Mouse (Mus musculus) limb, embryonic 12.5 days (tissue): Measurements from ENCODE around the gene Clec4g. TPM values are rescaled to one million over a fixed set of nuclear protein-coding genes. Genes with fewer than 3 reads are reported as not detected.

Source experiments
- polyA plus RNA-seq: library from polyadenylated mRNA; unstranded; fragments of >200 nt; fragmentation: Nextera tagmentation; extraction: Ambion mirVana; gene quantifications from 2 replicates; pipeline ENCODE4 v1.2.1, GENCODE M21; 2016

The Clec4g gene
- polyA plus RNA-seq, 1 experiment from 2014 or later = not detected

Other genes starting within 250 kb of the Clec4g start
- not detected in 2 replicates for gene Tex45, start 249.8 kb downstream of the Clec4g start, polyA plus RNA-seq
- gene Zfp358, start 227.5 kb downstream of the Clec4g start, polyA plus RNA-seq = 61.1 and 68.1 TPM in 2 replicates
- 52.9 and 59.4 TPM in 2 replicates for gene Mcoln1, start 220.2 kb downstream of the Clec4g start, polyA plus RNA-seq
- 22.9 and 29.5 TPM in 2 replicates for gene Pnpla6, start 205.3 kb downstream of the Clec4g start, polyA plus RNA-seq
- 0.69 and 0.74 TPM in 2 replicates for gene C330021F23Rik, start 152.7 kb downstream of the Clec4g start, polyA plus RNA-seq
- gene Camsap3, start 133.4 kb downstream of the Clec4g start, polyA plus RNA-seq = 7.0 and 8.5 TPM in 2 replicates
- 67.7 and 68.9 TPM in 2 replicates for gene Xab2, start 99.3 kb downstream of the Clec4g start, polyA plus RNA-seq
- 115 and 133 TPM in 2 replicates for gene Pet100, start 99.1 kb downstream of the Clec4g start, polyA plus RNA-seq
- gene Pcp2, start 95.1 kb downstream of the Clec4g start, polyA plus RNA-seq = 0.31 and 0.61 TPM in 2 replicates
- 27.8 and 32.4 TPM in 2 replicates for gene Stxbp2, start 89.7 kb downstream of the Clec4g start, polyA plus RNA-seq
- not detected in 2 replicates for gene Retn, start 64.9 kb downstream of the Clec4g start, polyA plus RNA-seq
- gene Mcemp1, start 54.9 kb downstream of the Clec4g start, polyA plus RNA-seq = not detected in 2 replicates
- 13.9 and 14.0 TPM in 2 replicates for gene Fcor, start 48.3 kb downstream of the Clec4g start, polyA plus RNA-seq
- 37.6 and 38.2 TPM in 2 replicates for gene Trappc5, start 44.4 kb downstream of the Clec4g start, polyA plus RNA-seq
- gene Fcer2a, start 26.5 kb downstream of the Clec4g start, polyA plus RNA-seq = 0.37 TPM in 1 of 2 replicates, not detected in the other
- not detected in 2 replicates for gene Cd209a, start 28.3 kb upstream of the Clec4g start, polyA plus RNA-seq
- not detected in 2 replicates for gene Cd209e, start 133.7 kb upstream of the Clec4g start, polyA plus RNA-seq
- not detected in 2 replicates for gene Cd209d, start 157.9 kb upstream of the Clec4g start, polyA plus RNA-seq
- not detected in 2 replicates for gene Cd209b, start 206.2 kb upstream of the Clec4g start, polyA plus RNA-seq
- 0.13 and 0.26 TPM in 2 replicates for gene Cd209c, start 234.1 kb upstream of the Clec4g start, polyA plus RNA-seq